Mouse (Mus musculus): ENCODE measurements around the gene Gsto1. TPM values are rescaled to one million over a fixed set of nuclear protein-coding genes. Genes with fewer than 3 reads are reported as not detected.
"Not testable (repeated sequence)": the region's sequence is repeated elsewhere in the genome, so short reads cannot be mapped to it uniquely, and the experiment has no call there.

The Gsto1 gene
- polyA plus RNA-seq, 1 experiment = 40.5 TPM

- Histone ChIP-seq H3K27me3 (ENCODE audit: control insufficient read depth, insufficient read depth, low read length) (no peaks in the 10 kb centered on the region), H3K27ac (ENCODE audit: insufficient read depth, low read length) (no peak overlapping the region), H3K4me3 (replicated peaks; ENCODE audit: insufficient read depth, low read depth, low read length) (no peak overlapping the region), H3K4me1 (ENCODE audit: control insufficient read depth, insufficient read depth, low read length) (no peaks in the 10 kb centered on the region)
- DNase-seq = no peak
- TF ChIP-seq CTCF (IDR thresholded peaks at IDR 0.05; ENCODE audit: borderline replicate concordance, insufficient read depth, low read depth, low read length) (no peak), POLR2A (IDR thresholded peaks at IDR 0.05; ENCODE audit: borderline replicate concordance, insufficient read depth, low read length) (no peak)
- WGBS = 90% methylated on average over 3 of the region's 3 CpGs
These were observed 5.0 kb upstream of the Gsto1 start for GRCm38 (mm10) chr19:47849735-47850134.

- WGBS = 91% methylated on average over 3 of the region's 3 CpGs
- not testable (repeated sequence) for H3K27ac ChIP-seq (ENCODE audit: insufficient read depth, low read length)
These were observed 2.6 kb upstream of the Gsto1 start for GRCm38 (mm10) chr19:47852131-47852530.

GRCm38 (mm10) chr19:47853053-47853452 lies 1.7 kb upstream of the Gsto1 start:
- no peak for TF ChIP-seq CTCF (IDR thresholded peaks at IDR 0.05; ENCODE audit: borderline replicate concordance, insufficient read depth, low read depth, low read length)
- no peak for TF ChIP-seq POLR2A (IDR thresholded peaks at IDR 0.05; ENCODE audit: borderline replicate concordance, insufficient read depth, low read length)

More at GRCm38 (mm10) chr19:47852131-47852530, 2.6 kb upstream of the Gsto1 start:
- not testable (repeated sequence) for H3K4me3 ChIP-seq (replicated peaks; ENCODE audit: insufficient read depth, low read depth, low read length); DNase-seq; H3K4me1 ChIP-seq (ENCODE audit: control insufficient read depth, insufficient read depth, low read length); H3K27me3 ChIP-seq (ENCODE audit: control insufficient read depth, insufficient read depth, low read length)

GRCm38 (mm10) chr19:47853951-47854795 lies 597 bp upstream of the Gsto1 start:
- Histone ChIP-seq H3K4me1 (ENCODE audit: control insufficient read depth, insufficient read depth, low read length) (no peaks in the 10 kb centered on the region), H3K4me3 (replicated peaks; ENCODE audit: insufficient read depth, low read depth, low read length) (peak overlapping the region; percentile 71), H3K27ac (ENCODE audit: insufficient read depth, low read length) (no peak overlapping the region), H3K27me3 (ENCODE audit: control insufficient read depth, insufficient read depth, low read length) (no peaks in the 10 kb centered on the region)
- 12% methylated on average over 13 of the region's 13 CpGs for WGBS
- TF ChIP-seq CTCF (IDR thresholded peaks at IDR 0.05; ENCODE audit: borderline replicate concordance, insufficient read depth, low read depth, low read length) (peak; percentile 24; the same call in 1 of the 2 replicates), POLR2A (IDR thresholded peaks at IDR 0.05; ENCODE audit: borderline replicate concordance, insufficient read depth, low read length) (no peak)
- no peak for DNase-seq

More at GRCm38 (mm10) chr19:47853053-47853452, 1.7 kb upstream of the Gsto1 start:
- DNase-seq = no peak
- no peaks in the 10 kb centered on the region for H3K4me1 ChIP-seq (ENCODE audit: control insufficient read depth, insufficient read depth, low read length)
- H3K27me3 ChIP-seq (ENCODE audit: control insufficient read depth, insufficient read depth, low read length) = no peaks in the 10 kb centered on the region
- WGBS = 88% methylated on average over 3 of the region's 3 CpGs
- no peak overlapping the region for H3K4me3 ChIP-seq (replicated peaks; ENCODE audit: insufficient read depth, low read depth, low read length)
- no peak overlapping the region for H3K27ac ChIP-seq (ENCODE audit: insufficient read depth, low read length)

GRCm38 (mm10) chr19:47857957-47858942 lies 3.5 kb downstream of the Gsto1 start:
- no peak for TF ChIP-seq POLR2A (IDR thresholded peaks at IDR 0.05; ENCODE audit: borderline replicate concordance, insufficient read depth, low read length)
- TF ChIP-seq CTCF (IDR thresholded peaks at IDR 0.05; ENCODE audit: borderline replicate concordance, insufficient read depth, low read depth, low read length) = no peak
- no peak for DNase-seq
- Histone ChIP-seq H3K27me3 (ENCODE audit: control insufficient read depth, insufficient read depth, low read length) (no peaks in the 10 kb centered on the region), H3K4me1 (ENCODE audit: control insufficient read depth, insufficient read depth, low read length) (no peaks in the 10 kb centered on the region), H3K4me3 (replicated peaks; ENCODE audit: insufficient read depth, low read depth, low read length) (no peak overlapping the region), H3K27ac (ENCODE audit: insufficient read depth, low read length) (no peak overlapping the region)
- WGBS = 61% methylated on average over 18 of the region's 18 CpGs

DNA sequence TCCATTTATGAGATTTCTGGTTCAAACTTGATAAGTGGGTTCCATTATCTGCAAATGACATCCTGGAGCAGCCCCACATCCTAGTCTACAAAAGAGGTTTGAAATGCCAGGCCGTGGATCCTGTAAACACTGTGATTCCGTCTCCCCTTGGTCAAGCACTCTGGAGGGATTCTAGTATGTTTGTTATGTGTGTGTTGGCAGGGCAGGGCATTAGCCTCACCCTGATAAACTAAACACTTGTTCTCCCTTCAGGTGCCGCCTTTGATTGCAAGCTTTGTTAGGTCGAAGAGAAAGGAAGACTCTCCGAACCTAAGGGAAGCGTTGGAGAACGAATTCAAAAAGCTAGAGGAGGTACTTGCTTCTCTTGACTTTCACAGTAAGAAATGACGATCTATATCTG lies 4.4 kb downstream of the Gsto1 start:
- DNase-seq = no peak
- no peak for TF ChIP-seq CTCF (IDR thresholded peaks at IDR 0.05; ENCODE audit: borderline replicate concordance, insufficient read depth, low read depth, low read length)
- WGBS = 96% methylated on average over 8 of the region's 8 CpGs
- Histone ChIP-seq H3K4me1 (ENCODE audit: control insufficient read depth, insufficient read depth, low read length) (no peaks in the 10 kb centered on the region), H3K27me3 (ENCODE audit: control insufficient read depth, insufficient read depth, low read length) (no peaks in the 10 kb centered on the region), H3K27ac (ENCODE audit: insufficient read depth, low read length) (no peak overlapping the region), H3K4me3 (replicated peaks; ENCODE audit: insufficient read depth, low read depth, low read length) (no peak overlapping the region)

- Histone ChIP-seq H3K4me1 (ENCODE audit: control insufficient read depth, insufficient read depth, low read length) (no peaks in the 10 kb centered on the region; the same call in 1 of the 2 replicates), H3K27me3 (ENCODE audit: control insufficient read depth, insufficient read depth, low read length) (no peaks in the 10 kb centered on the region), H3K4me3 (replicated peaks; ENCODE audit: insufficient read depth, low read depth, low read length) (no peak overlapping the region), H3K27ac (ENCODE audit: insufficient read depth, low read length) (no peak overlapping the region)
- WGBS = 92% methylated on average over 3 of the region's 3 CpGs
- DNase-seq = no peak
- TF ChIP-seq CTCF (IDR thresholded peaks at IDR 0.05; ENCODE audit: borderline replicate concordance, insufficient read depth, low read depth, low read length) (no peak), POLR2A (IDR thresholded peaks at IDR 0.05; ENCODE audit: borderline replicate concordance, insufficient read depth, low read length) (no peak)
These were observed 7.8 kb downstream of the Gsto1 start for GRCm38 (mm10) chr19:47862581-47862980.

Data from cerebellum, adult 2 months (tissue).